In genomic region chr16:87673155-87673554, GRCm38 (mm10) we compare ENCODE assay signal across 17 mouse cellular contexts. TPM values are rescaled to one million over a fixed set of nuclear protein-coding genes. Genes with fewer than 3 reads are reported as not detected.
DNase-seq lines count a peak whose midpoint lies in the region; ATAC-seq and TF ChIP-seq lines count a peak whose summit lies in the region.
"Had no signal": no experiment of that assay in that cellular context is flagged by ENCODE, and none has a peak within 500 bp of the region (broad histone marks: within the 10 kb centered on the region; RNA-seq: fewer than 3 reads in every experiment).

No protein-coding gene starts in this region.

- no peak for TF ChIP-seq CTCF in midbrain, postnatal 0 days (IDR thresholded peaks at IDR 0.05)

- H3K27ac ChIP-seq in midbrain, embryonic 11.5 days (ENCODE audit: low read depth, low read length): no peak overlapping the region
- H3K27ac ChIP-seq in midbrain, postnatal 0 days (ENCODE audit: low read depth, low read length): no peak overlapping the region

- WGBS in midbrain, embryonic 11.5 days: 87% methylated on average over 7 of the region's 7 CpGs
- 85% methylated on average over 7 of the region's 7 CpGs for WGBS in midbrain, postnatal 0 days

- no peaks in the 10 kb centered on the region for H3K9me3 ChIP-seq in midbrain, embryonic 11.5 days (ENCODE audit: control insufficient read depth, low read length)
- no peaks in the 10 kb centered on the region for H3K9me3 ChIP-seq in midbrain, postnatal 0 days (ENCODE audit: low read length)
- H3K9me3 ChIP-seq: G1E had no signal

- H3K4me1 ChIP-seq in midbrain, embryonic 11.5 days (ENCODE audit: control insufficient read depth, insufficient read depth, low read length): no peaks in the 10 kb centered on the region
- H3K4me1 ChIP-seq in midbrain, postnatal 0 days (ENCODE audit: insufficient read depth, low read length): no peaks in the 10 kb centered on the region

- DNase-seq in midbrain, embryonic 11.5 days (ENCODE audit: low spot score, missing footprints): peak; percentile 56
- no peak for DNase-seq in midbrain, postnatal 0 days (ENCODE audit: low spot score)
- DNase-seq: adrenal gland, adult 2 months; adrenal gland, adult 8-10 months; adrenal gland, postnatal 10 days; adrenal gland, postnatal 14 days; adrenal gland, postnatal 25 days; B cell, adult 2 months; cerebellum, adult 11 months; cerebellum, adult 11-12 months; cerebellum, adult 18-20 months; cerebellum, adult 2 months had no signal

- no peaks in the 10 kb centered on the region for H3K36me3 ChIP-seq in midbrain, embryonic 11.5 days (ENCODE audit: control insufficient read depth, insufficient read depth, low read length)
- H3K36me3 ChIP-seq in midbrain, postnatal 0 days (ENCODE audit: insufficient read depth, low read length): no peaks in the 10 kb centered on the region
- H3K36me3 ChIP-seq: G1E had no signal

- H3K4me2 ChIP-seq in midbrain, embryonic 11.5 days: no peak overlapping the region
- no peak overlapping the region for H3K4me2 ChIP-seq in midbrain, postnatal 0 days (ENCODE audit: low read depth, low read length, poor library complexity, severe bottlenecking)

- no peak for ATAC-seq in midbrain, embryonic 11.5 days (ENCODE audit: low FRiP score)
- no peak for ATAC-seq in midbrain, postnatal 0 days (ENCODE audit: low FRiP score)
- ATAC-seq: activated CD4-positive, CD25-positive, alpha-beta regulatory T cell, adult 4 months; CD4-positive, CD25-positive, alpha-beta regulatory T cell, adult 4 months; Patski had no signal

- no peak overlapping the region for H3K9ac ChIP-seq in midbrain, embryonic 11.5 days (ENCODE audit: low read length)
- H3K9ac ChIP-seq in midbrain, postnatal 0 days (replicated peaks; ENCODE audit: low read length, poor library complexity, severe bottlenecking): no peak overlapping the region

- no peak overlapping the region for H3K4me3 ChIP-seq in midbrain, embryonic 11.5 days (ENCODE audit: low read depth, low read length)
- H3K4me3 ChIP-seq in midbrain, postnatal 0 days (ENCODE audit: low read depth, low read length): no peak overlapping the region

- H3K27me3 ChIP-seq in midbrain, embryonic 11.5 days (ENCODE audit: control insufficient read depth, insufficient read depth, low read length): no peaks in the 10 kb centered on the region
- H3K27me3 ChIP-seq in midbrain, postnatal 0 days (ENCODE audit: insufficient read depth, low read length): no peaks in the 10 kb centered on the region
- H3K27me3 ChIP-seq: CH12.LX, Patski had no signal

RNA-seq across cellular contexts. Expression of gene Bach1, which starts 25.6 kb away (rescaled TPM):
- polyA plus RNA-seq in midbrain, embryonic 11.5 days (2014; fragmentation: Nextera tagmentation; extraction: Ambion mirVana): 19.2 and 19.3 TPM in 2 replicates
- 32.9 and 44.0 TPM in 2 replicates for total RNA-seq in midbrain, postnatal 0 days (2014; rRNA removed)
- polyA plus RNA-seq in midbrain, postnatal 0 days (2015; fragmentation: Nextera tagmentation; extraction: Ambion mirVana): 9.4 and 10.3 TPM in 2 replicates
